Mouse (Mus musculus) bone marrow, adult 2 months (tissue): ENCODE measurements around the gene Wdr45.

Experiments used
- CTCF ChIP-seq: fragments of 200-500 bp; IDR thresholded peaks from 2 replicates; pipeline ENCODE4 v1.5.1; 2011; ENCODE audit warnings: low read length, control low read depth; ENCODE audit not compliant: control insufficient read depth, insufficient read depth
- POLR2A ChIP-seq: fragments of 200-500 bp; IDR thresholded peaks from 2 replicates; pipeline ENCODE4 v1.6.1; 2011; ENCODE audit warnings: low read depth, mild to moderate bottlenecking, control low read depth, low read length, borderline replicate concordance; ENCODE audit not compliant: control insufficient read depth

DNA sequence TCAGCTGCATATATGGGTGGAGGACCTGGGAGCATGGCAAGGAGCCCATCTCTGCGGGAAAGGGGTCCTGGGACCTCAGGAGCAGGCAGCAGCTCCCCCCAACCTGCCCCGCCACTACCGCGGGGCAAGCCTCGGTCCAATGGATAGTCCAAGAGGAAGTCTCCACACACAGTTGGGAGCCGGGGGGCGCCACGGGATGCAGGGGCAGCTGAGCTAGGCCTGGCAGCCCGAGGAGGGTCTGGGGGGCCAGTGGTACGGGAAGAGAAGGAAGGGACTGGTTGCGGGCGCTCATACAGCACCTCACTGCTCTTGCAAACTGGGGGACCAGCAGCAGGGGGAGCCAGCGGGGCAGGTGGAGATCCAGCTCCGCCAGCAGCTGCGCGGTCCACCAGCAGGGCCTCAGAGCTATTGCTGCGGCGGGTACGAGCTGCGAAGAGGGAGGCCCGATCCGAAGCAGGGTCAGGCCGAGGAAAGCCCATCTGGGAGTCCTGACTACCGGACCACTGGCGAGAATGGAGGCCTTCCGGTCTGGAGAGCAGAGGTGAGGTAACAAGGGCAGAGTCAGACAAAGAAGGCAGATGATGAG lies 19.5 kb downstream of the Wdr45 start:
- TF ChIP-seq POLR2A (no peak), CTCF (peak; percentile 61)
